Mouse (Mus musculus): Measurements from ENCODE around the gene Pitpnb.

Gene Pitpnb

DNA sequence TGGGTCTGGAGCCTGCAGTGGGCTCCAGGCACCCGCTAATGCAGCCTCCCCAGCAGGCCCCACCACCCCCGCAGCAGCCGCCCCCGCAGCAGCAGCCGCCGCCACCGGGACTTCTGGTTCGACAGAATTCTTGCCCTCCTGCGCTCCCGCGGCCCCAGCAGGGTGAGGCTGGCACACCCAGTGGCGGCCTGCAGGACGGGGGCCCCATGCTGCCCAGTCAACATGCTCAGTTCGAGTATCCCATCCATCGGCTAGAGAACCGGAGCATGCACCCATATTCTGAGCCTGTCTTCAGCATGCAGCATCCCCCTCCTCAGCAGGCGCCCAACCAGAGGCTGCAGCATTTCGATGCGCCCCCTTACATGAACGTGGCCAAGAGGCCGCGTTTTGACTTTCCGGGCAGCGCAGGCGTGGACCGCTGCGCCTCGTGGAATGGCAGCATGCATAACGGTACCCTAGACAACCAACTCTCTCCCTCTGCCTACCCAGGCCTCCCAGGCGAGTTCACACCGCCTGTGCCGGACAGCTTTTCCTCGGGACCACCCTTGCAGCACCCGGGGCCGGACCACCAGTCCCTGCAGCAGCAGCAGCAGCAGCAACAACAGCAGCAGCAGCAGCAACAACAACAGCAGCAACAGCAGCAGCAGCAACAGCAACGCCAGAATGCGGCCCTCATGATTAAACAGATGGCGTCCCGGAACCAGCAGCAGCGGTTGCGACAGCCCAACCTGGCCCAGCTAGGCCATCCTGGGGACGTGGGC lies 88.7 kb downstream of the Pitpnb start:
- DNase-seq (ENCODE audit: low read depth in 1 of 2, low spot score in 2 of 2): no peak

DNA sequence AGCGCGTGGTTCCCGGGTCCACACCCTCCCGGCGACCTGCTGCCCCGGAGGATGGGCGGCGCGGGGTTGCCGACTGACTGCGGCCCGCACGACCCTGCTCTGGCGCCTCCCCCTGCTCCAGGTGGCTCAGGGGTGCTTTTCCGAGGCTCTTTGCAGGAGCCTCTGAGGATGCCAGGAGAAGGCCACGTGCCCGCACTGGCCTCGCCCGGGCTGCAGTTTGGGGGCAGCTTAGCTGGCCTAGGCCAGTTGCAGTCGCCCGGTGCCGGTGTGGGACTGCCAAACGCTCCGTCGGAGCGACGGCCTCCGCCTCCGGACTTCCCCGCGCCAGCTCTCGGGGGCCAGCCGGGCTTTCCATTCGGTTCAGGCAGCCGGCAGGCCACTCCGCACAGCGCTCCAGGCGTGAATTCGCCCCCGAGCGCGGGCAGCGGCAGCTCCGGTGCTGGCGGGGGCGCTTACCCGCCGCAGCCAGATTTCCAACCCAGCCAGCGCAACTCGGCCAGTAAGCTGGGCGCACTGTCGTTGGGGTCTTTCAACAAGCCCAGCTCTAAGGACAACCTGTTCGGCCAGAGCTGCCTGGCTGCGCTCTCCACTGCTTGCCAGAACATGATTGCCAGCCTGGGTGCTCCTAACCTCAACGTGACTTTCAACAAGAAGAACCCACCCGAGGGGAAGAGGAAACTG lies 89.6 kb downstream of the Pitpnb start:
- DNase-seq (ENCODE audit: low read depth in 1 of 2, low spot score in 2 of 2): no peak

GRCm38 (mm10) chr5:111420896-111421295 lies 90.3 kb downstream of the Pitpnb start:
- DNase-seq (ENCODE audit: low read depth in 1 of 2, low spot score in 2 of 2): no peak

DNA sequence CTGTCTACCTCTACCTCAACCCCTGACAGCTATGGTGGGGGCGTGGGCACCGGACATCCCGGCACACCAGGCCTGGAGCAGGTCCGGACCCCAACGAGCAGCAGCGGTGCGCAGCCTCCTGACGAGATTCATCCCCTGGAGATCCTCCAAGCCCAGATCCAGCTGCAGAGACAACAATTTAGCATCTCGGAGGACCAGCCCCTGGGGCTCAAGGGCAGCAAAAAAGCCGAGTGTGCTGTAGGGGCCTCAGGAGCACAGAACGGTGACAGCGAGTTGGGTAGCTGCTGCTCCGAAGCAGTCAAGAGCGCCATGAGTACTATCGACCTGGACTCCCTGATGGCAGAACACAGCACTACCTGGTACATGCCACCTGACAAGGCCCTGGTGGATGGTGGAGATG lies 90.9 kb downstream of the Pitpnb start:
- no peak for DNase-seq (ENCODE audit: low read depth in 1 of 2, low spot score in 2 of 2)

DNA sequence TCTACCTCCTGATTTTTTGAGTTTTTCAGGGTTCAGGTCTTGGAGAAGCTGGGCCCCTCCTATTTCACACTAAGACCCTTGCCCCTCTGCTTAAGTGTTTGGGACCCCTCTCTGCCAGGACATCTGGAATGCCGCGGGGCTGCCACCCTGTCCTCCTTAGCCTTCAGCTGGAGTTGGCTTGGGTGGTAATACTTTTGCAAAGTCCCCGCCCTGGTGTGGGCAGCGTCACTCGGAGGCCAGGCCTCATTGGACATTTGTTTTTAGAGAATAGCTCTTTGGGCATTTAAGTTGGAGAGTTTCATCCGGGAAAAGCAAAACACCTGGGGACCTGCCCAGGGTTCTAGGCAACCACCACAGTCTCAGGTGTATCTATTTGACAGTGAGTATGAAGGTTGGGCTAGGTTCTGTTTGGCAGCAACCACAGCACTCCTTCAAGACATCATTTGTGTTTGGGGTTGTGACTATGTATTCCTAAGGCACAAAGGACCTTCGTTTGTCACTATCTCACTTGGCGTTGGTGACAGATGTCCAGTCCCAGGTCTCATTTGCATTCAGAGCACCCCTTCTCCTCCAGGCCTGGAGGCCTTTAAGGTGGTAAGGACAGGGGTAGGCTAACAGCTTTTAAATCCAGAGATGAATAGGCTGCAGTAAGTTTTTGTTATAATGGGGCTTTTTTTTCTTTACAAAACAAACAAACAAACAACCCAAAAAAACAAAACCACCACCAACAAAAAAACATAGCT lies 91.7 kb downstream of the Pitpnb start:
- DNase-seq (ENCODE audit: low read depth in 1 of 2, low spot score in 2 of 2): no peak

GRCm38 (mm10) chr5:111423011-111423410 lies 92.4 kb downstream of the Pitpnb start:
- no peak for DNase-seq (ENCODE audit: low read depth in 1 of 2, low spot score in 2 of 2)

DNA sequence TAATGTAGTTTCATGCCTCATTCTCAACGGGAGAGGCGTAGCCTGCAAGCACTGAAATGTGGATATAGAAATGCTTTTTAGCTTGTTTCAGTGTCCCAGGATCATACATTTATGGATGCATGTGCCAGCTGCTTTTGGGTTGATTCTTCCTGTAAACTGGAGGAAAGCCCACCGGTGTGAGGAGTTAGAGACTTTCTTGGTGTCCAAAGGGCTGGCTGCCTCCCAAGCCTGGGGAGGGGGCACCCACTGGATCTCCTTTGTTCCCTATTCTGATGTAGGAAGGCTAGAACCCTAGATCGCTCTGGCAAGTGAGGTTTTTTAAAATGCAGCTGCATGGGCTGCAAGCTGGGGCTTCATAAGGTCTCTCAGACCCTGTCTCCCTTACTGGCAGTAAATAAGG lies 93.1 kb downstream of the Pitpnb start:
- DNase-seq (ENCODE audit: low read depth in 1 of 2, low spot score in 2 of 2): no peak

DNA sequence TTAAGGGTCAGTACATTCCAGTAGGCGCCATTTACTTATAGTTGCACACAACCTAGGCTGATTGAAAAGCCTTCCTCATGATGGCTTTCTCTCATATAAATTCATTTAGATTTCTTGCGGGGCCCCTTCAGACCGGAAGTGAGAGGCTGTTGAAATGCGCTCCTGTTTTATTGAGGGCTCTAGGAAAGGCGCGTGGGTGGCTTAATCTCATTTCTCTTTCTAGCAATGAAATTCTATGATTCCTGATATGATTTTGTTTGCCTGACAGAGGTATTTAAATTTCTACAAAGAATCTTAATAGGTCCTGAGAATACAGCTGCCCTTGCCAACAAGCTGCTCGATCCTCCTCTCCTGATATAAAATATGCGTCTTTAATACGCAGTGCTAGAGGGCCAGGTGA lies 95.2 kb downstream of the Pitpnb start:
- DNase-seq (ENCODE audit: low read depth in 1 of 2, low spot score in 2 of 2): no peak

DNA sequence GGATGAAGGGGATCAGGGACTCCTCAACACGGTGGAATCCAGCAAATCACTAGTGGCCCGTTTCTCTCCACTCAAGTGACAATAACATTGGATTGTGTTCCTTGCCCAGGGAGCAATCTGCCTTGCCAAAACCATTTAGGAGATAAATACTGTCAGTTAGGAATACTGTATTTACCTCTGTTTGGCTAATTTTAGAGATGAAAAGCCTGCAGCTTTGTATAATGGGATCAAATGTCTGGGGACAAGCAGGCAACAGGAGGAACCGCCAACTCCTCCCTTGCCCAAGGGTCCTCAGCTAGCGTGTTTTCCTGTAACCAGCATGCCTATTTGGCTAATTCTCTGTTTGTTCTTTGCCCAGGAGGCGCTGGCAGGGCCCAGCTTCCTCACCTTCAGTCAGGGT lies 95.7 kb downstream of the Pitpnb start:
- DNase-seq (ENCODE audit: low read depth in 1 of 2, low spot score in 2 of 2): no peak

DNA sequence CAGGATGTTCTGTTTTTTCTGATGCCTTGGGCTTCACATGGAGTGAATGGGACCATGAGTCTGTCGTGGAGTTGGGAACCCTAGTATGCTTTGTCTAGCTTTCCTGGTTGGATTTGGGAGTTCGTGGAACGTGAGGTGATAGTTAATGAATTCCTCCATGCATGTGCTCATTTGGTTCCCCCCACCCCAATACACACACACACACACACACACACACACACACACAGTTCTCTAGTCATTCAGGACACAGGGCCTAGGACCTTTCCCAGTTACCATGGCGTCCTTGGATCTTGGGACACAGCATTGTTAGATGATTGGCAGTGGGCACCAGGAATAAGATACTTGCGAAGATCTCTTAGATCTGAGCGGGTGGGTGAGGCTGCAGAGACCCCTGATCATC lies 98.3 kb downstream of the Pitpnb start:
- no peak for DNase-seq (ENCODE audit: low read depth in 1 of 2, low spot score in 2 of 2)

GRCm38 (mm10) chr5:111429726-111430125 lies 99.2 kb downstream of the Pitpnb start:
- no peak for DNase-seq (ENCODE audit: low read depth in 1 of 2, low spot score in 2 of 2)

GRCm38 (mm10) chr5:111431007-111431730 lies 100.6 kb downstream of the Pitpnb start:
- DNase-seq (ENCODE audit: low read depth in 1 of 2, low spot score in 2 of 2): no peak

DNA sequence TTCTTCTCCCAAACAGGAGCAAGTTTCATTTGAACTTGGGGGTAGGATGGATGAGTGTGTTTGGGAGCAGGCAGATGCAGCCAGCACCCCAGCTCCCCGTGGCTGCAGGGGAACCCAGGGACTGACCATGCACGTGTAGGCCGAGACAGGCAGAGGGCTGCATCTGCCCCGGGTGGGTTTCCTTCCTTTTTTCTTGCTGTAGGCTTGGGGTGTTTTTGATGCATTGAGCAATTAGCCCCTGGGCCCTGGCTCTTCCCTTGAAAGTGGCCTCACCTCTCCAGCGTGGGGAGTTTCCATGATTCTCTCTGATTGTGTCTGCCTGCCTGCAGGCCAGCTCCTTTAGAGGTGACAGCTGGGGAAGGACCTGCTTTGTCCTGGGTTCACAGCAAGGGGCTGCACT lies 102.3 kb downstream of the Pitpnb start:
- no peak for DNase-seq (ENCODE audit: low read depth in 1 of 2, low spot score in 2 of 2)

GRCm38 (mm10) chr5:111434342-111434842 lies 103.8 kb downstream of the Pitpnb start:
- no peak for DNase-seq (ENCODE audit: low read depth in 1 of 2, low spot score in 2 of 2)

- DNase-seq (ENCODE audit: low read depth in 1 of 2, low spot score in 2 of 2): no peak
Observed at GRCm38 (mm10) chr5:111436260-111436659, 105.7 kb downstream of the Pitpnb start.

DNA sequence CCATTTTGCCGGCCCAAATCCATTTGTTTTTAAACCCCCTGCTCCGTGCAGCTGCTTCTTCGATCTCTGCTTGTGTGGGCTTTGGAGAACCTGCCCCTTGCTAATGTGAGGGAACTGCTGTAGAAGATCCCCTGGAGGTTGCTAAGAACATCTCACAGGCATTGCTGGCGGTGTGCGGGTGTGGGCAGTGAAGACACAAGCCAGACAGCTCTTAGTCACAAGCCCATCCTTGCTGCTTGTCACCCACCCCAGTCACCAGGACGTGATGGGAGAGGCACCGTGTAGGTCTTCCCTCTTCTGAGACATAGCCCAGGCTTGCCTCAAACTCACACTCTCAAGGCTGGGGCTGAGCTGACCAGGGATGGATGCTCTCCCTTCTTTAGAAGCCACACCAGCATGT lies 106.6 kb downstream of the Pitpnb start:
- no peak for DNase-seq (ENCODE audit: low read depth in 1 of 2, low spot score in 2 of 2)
